Mouse (Mus musculus): ENCODE data around the gene Gmnn.

Gmnn gene

GRCm38 (mm10) chr13:24702128-24702527, 59.6 kb downstream of the Gmnn start:
- DNase-seq = no peak

Measured in cerebellum, adult 11-12 months (tissue).